Mouse (Mus musculus) lung, postnatal 36 days (tissue): ENCODE measurements around the gene Efna2.
A peak's percentile ranks its signal among the peaks of the same experiment; 100 is the strongest.
"Not testable (repeated sequence)": the region's sequence is repeated elsewhere in the genome, so short reads cannot be mapped to it uniquely, and the experiment has no call there.

Experiments used
- DNase-seq: peaks from one replicate; pipeline ENCODE4 v3.0.0; 2022; ENCODE audit warnings: mixed read lengths

The Efna2 gene

GRCm38 (mm10) chr10:80156002-80156751, 23.1 kb upstream of the Efna2 start:
- DNase-seq, result no peak

- peak; percentile 76 for DNase-seq
Measured at GRCm38 (mm10) chr10:80156752-80157053, 22.6 kb upstream of the Efna2 start.

GRCm38 (mm10) chr10:80157141-80157929, 21.9 kb upstream of the Efna2 start:
- DNase-seq, result no peak

GRCm38 (mm10) chr10:80158307-80158986, 20.8 kb upstream of the Efna2 start:
- DNase-seq, result peak; percentile 90

GRCm38 (mm10) chr10:80159021-80159560, 20.2 kb upstream of the Efna2 start:
- DNase-seq, result peak; percentile 79

- peak; percentile 99 for DNase-seq
Measured at GRCm38 (mm10) chr10:80159561-80160454, 19.5 kb upstream of the Efna2 start.

GRCm38 (mm10) chr10:80160455-80161371, 18.6 kb upstream of the Efna2 start:
- DNase-seq, result peak; percentile 92

GRCm38 (mm10) chr10:80161522-80162242, 17.6 kb upstream of the Efna2 start:
- DNase-seq, result peak; percentile 64

GRCm38 (mm10) chr10:80162243-80162608, 17.1 kb upstream of the Efna2 start:
- DNase-seq, result no peak

- no peak for DNase-seq
Measured at GRCm38 (mm10) chr10:80162716-80163299, 16.5 kb upstream of the Efna2 start.

- peak; percentile 37 for DNase-seq
Measured at GRCm38 (mm10) chr10:80163721-80164120, 15.6 kb upstream of the Efna2 start.

- no peak for DNase-seq
Measured at GRCm38 (mm10) chr10:80164161-80164997, 14.9 kb upstream of the Efna2 start.

GRCm38 (mm10) chr10:80164998-80165344, 14.3 kb upstream of the Efna2 start:
- peak; percentile 99 for DNase-seq

GRCm38 (mm10) chr10:80165392-80166128, 13.7 kb upstream of the Efna2 start, which contains the start of gene Cirbp:
Cirbp (plus strand) TSS chr10:80165985.
- no peak for DNase-seq

- DNase-seq, result not testable (repeated sequence)
Measured at GRCm38 (mm10) chr10:80166136-80166535, 13.1 kb upstream of the Efna2 start.

GRCm38 (mm10) chr10:80167460-80168037, 11.7 kb upstream of the Efna2 start:
- peak; percentile 99 for DNase-seq

GRCm38 (mm10) chr10:80168038-80168661, 11.1 kb upstream of the Efna2 start:
- DNase-seq, result peak; percentile 95

GRCm38 (mm10) chr10:80169070-80169469, 10.2 kb upstream of the Efna2 start:
- DNase-seq, result no peak
